8 mouse cellular contexts compared by ENCODE assay signal in genomic region chr9:122285146-122285832, GRCm38 (mm10). TPM values are rescaled to one million over a fixed set of nuclear protein-coding genes. Genes with fewer than 3 reads are reported as not detected.
DNase-seq lines count a peak whose midpoint lies in the region; ATAC-seq and TF ChIP-seq lines count a peak whose summit lies in the region.

No protein-coding gene starts in this region.

- H3K9ac ChIP-seq in embryonic facial prominence, embryonic 12.5 days, result no peak overlapping the region
- no peak overlapping the region for H3K9ac ChIP-seq in midbrain, postnatal 0 days (replicated peaks; ENCODE audit: low read length, poor library complexity, severe bottlenecking)

- DNase-seq in kidney, adult 18-20 months, result peak; percentile 38
- DNase-seq in kidney, adult 11 months, result no peak
- peak; percentile 29 for DNase-seq in kidney, adult 9 months
- peak; percentile 62 for DNase-seq in midbrain, postnatal 0 days (ENCODE audit: low spot score)
- DNase-seq in frontal cortex, adult 2 months (ENCODE audit: extremely low spot score in 1 of 2, low spot score in 1 of 2), result no peak
- DNase-seq in testis, postnatal 10 days (ENCODE audit: low spot score), result no peak
- DNase-seq in right cerebral cortex, adult 2 months (ENCODE audit: low spot score in 2 of 2), result no peak

- peak; percentile 44 for TF ChIP-seq CTCF in midbrain, postnatal 0 days (IDR thresholded peaks at IDR 0.05)

- H3K27ac ChIP-seq in embryonic facial prominence, embryonic 12.5 days, result peak overlapping the region; percentile 51; the same call in 1 of the 2 replicates
- no peak overlapping the region for H3K27ac ChIP-seq in midbrain, postnatal 0 days (ENCODE audit: low read depth, low read length)

- H3K27me3 ChIP-seq in embryonic facial prominence, embryonic 12.5 days, result no peaks in the 10 kb centered on the region
- H3K27me3 ChIP-seq in midbrain, postnatal 0 days (ENCODE audit: insufficient read depth, low read length), result no peaks in the 10 kb centered on the region

- no peaks in the 10 kb centered on the region for H3K9me3 ChIP-seq in embryonic facial prominence, embryonic 12.5 days
- no peaks in the 10 kb centered on the region for H3K9me3 ChIP-seq in midbrain, postnatal 0 days (ENCODE audit: low read length)

- peaks cover 14% of the 10 kb centered on the region; the same call in 1 of the 2 replicates for H3K4me1 ChIP-seq in embryonic facial prominence, embryonic 12.5 days
- H3K4me1 ChIP-seq in midbrain, postnatal 0 days (ENCODE audit: insufficient read depth, low read length), result 0 out of 2 replicates have a peak, but pooled peaks cover 3% of the 10 kb centered on the region

- no peaks in the 10 kb centered on the region for H3K36me3 ChIP-seq in embryonic facial prominence, embryonic 12.5 days
- no peaks in the 10 kb centered on the region for H3K36me3 ChIP-seq in midbrain, postnatal 0 days (ENCODE audit: insufficient read depth, low read length)

- ATAC-seq in embryonic facial prominence, embryonic 12.5 days (ENCODE audit: insufficient number of reproducible peaks, insufficient read depth, low FRiP score, low TSS enrichment), result 0 out of 2 replicates have a peak, but pooled peaks have one; percentile 6
- ATAC-seq in midbrain, postnatal 0 days (ENCODE audit: low FRiP score), result no peak

- no peak overlapping the region for H3K4me3 ChIP-seq in embryonic facial prominence, embryonic 12.5 days
- no peak overlapping the region for H3K4me3 ChIP-seq in midbrain, postnatal 0 days (ENCODE audit: low read depth, low read length)

- H3K4me2 ChIP-seq in embryonic facial prominence, embryonic 12.5 days (replicated peaks), result 0 out of 2 replicates have a peak overlapping the region, but pooled peaks have one; percentile 2
- 0 out of 2 replicates have a peak overlapping the region, but pooled peaks have one; percentile 6 for H3K4me2 ChIP-seq in midbrain, postnatal 0 days (ENCODE audit: low read depth, low read length, poor library complexity, severe bottlenecking)

- WGBS in embryonic facial prominence, embryonic 12.5 days, result 17% methylated on average over 5 of the region's 11 CpGs
- WGBS in midbrain, postnatal 0 days, result 24% methylated on average over 4 of the region's 11 CpGs

RNA-seq across cellular contexts. Expression of gene Ano10, which starts 8.9 kb away (rescaled TPM):
- polyA plus RNA-seq in embryonic facial prominence, embryonic 12.5 days (2016; fragmentation: Nextera tagmentation; extraction: Ambion mirVana), result 39.0 and 39.2 TPM in 2 replicates
- total RNA-seq in midbrain, postnatal 0 days (2014; rRNA removed), result 27.2 and 33.0 TPM in 2 replicates
- polyA plus RNA-seq in midbrain, postnatal 0 days (2015; fragmentation: Nextera tagmentation; extraction: Ambion mirVana), result 29.9 and 36.5 TPM in 2 replicates
- 31.0 and 31.5 TPM in 2 replicates for polyA plus RNA-seq in frontal cortex, adult 2 months (2012; rRNA removed)

Comparison
In these comparisons a context has a peak if more than half of its experiments do, and no peak if none do; other contexts are left out.
1. DNase-seq: peak in kidney, adult 18-20 months (single experiment), kidney, adult 9 months (single experiment) and midbrain, postnatal 0 days (single experiment); none in kidney, adult 11 months (single experiment), frontal cortex, adult 2 months (0 of 2), testis, postnatal 10 days (single experiment) and right cerebral cortex, adult 2 months (0 of 2).